Mouse (Mus musculus): ENCODE results near the gene Rapgef4. TPM values are rescaled to one million over a fixed set of nuclear protein-coding genes. Genes with fewer than 3 reads are reported as not detected.

Rapgef4 gene
- total RNA-seq, 2 experiments from 2014 or later: 166 to 168 TPM

- no peak for DNase-seq (ENCODE audit: extremely low spot score in 1 of 2, low spot score in 2 of 2)
- intact Hi-C loops (cut with DNase I): no loop called here
Observed at GRCm38 (mm10) chr2:72094446-72094845, 113.4 kb downstream of the Rapgef4 start.

GRCm38 (mm10) chr2:72095002-72095401 lies 114.0 kb downstream of the Rapgef4 start:
- DNase-seq (ENCODE audit: extremely low spot score in 1 of 2, low spot score in 2 of 2): no peak
- intact Hi-C loops (cut with DNase I): loop anchor here (5.0 kb wide), 1 partner anchor 52 kb away; no protein-coding TSS in a partner anchor

- peak in 1 of 2 experiments; percentile 53 for DNase-seq (ENCODE audit: extremely low spot score in 1 of 2, low spot score in 2 of 2)
- intact Hi-C loops (cut with DNase I): loop anchor here (5.0 kb wide), 1 partner anchor 51 kb away; no protein-coding TSS in a partner anchor
Observed at GRCm38 (mm10) chr2:72096345-72096744, 115.3 kb downstream of the Rapgef4 start.

- intact Hi-C loops (cut with DNase I): loop anchor here (5.0 kb wide), 1 partner anchor 49 kb away; no protein-coding TSS in a partner anchor
Observed at GRCm38 (mm10) chr2:72098366-72098765, 117.3 kb downstream of the Rapgef4 start.

GRCm38 (mm10) chr2:72104604-72105003 lies 123.6 kb downstream of the Rapgef4 start:
- intact Hi-C loops (cut with DNase I): no loop called here
- DNase-seq (ENCODE audit: extremely low spot score in 1 of 2, low spot score in 2 of 2): no peak

More at GRCm38 (mm10) chr2:72098366-72098765, 117.3 kb downstream of the Rapgef4 start:
- no peak for DNase-seq (ENCODE audit: extremely low spot score in 1 of 2, low spot score in 2 of 2)

GRCm38 (mm10) chr2:72107525-72108180 lies 126.6 kb downstream of the Rapgef4 start:
- intact Hi-C loops (cut with DNase I): no loop called here
- DNase-seq (ENCODE audit: extremely low spot score in 1 of 2, low spot score in 2 of 2): no peak

- intact Hi-C loops (cut with DNase I): no loop called here
- no peak for DNase-seq (ENCODE audit: extremely low spot score in 1 of 2, low spot score in 2 of 2)
Observed at GRCm38 (mm10) chr2:72108448-72109312, 127.6 kb downstream of the Rapgef4 start.

GRCm38 (mm10) chr2:72110404-72110803 lies 129.4 kb downstream of the Rapgef4 start:
- intact Hi-C loops (cut with DNase I): no loop called here
- DNase-seq (ENCODE audit: extremely low spot score in 1 of 2, low spot score in 2 of 2): no peak

- intact Hi-C loops (cut with DNase I): no loop called here
- DNase-seq (ENCODE audit: extremely low spot score in 1 of 2, low spot score in 2 of 2): peak in 1 of 2 experiments; percentile 37
Observed at GRCm38 (mm10) chr2:72113716-72114115, 132.7 kb downstream of the Rapgef4 start.

- no peak for DNase-seq (ENCODE audit: extremely low spot score in 1 of 2, low spot score in 2 of 2)
- intact Hi-C loops (cut with DNase I): no loop called here
Observed at GRCm38 (mm10) chr2:72114148-72114559, 133.1 kb downstream of the Rapgef4 start.

GRCm38 (mm10) chr2:72116103-72116502 lies 135.1 kb downstream of the Rapgef4 start:
- DNase-seq (ENCODE audit: extremely low spot score in 1 of 2, low spot score in 2 of 2): no peak
- intact Hi-C loops (cut with DNase I): no loop called here

GRCm38 (mm10) chr2:72116698-72117097 lies 135.7 kb downstream of the Rapgef4 start:
- intact Hi-C loops (cut with DNase I): no loop called here
- no peak for DNase-seq (ENCODE audit: extremely low spot score in 1 of 2, low spot score in 2 of 2)

- peak in 1 of 2 experiments; percentile 76 for DNase-seq (ENCODE audit: extremely low spot score in 1 of 2, low spot score in 2 of 2)
- intact Hi-C loops (cut with DNase I): no loop called here
Observed at GRCm38 (mm10) chr2:72117138-72118011, 136.3 kb downstream of the Rapgef4 start.

- DNase-seq (ENCODE audit: extremely low spot score in 1 of 2, low spot score in 2 of 2): no peak
- intact Hi-C loops (cut with DNase I): no loop called here
Observed at GRCm38 (mm10) chr2:72120211-72120610, 139.2 kb downstream of the Rapgef4 start.

GRCm38 (mm10) chr2:72122410-72123223 lies 141.6 kb downstream of the Rapgef4 start:
- no peak for DNase-seq (ENCODE audit: extremely low spot score in 1 of 2, low spot score in 2 of 2)
- intact Hi-C loops (cut with DNase I): no loop called here

- intact Hi-C loops (cut with DNase I): no loop called here
- DNase-seq (ENCODE audit: extremely low spot score in 1 of 2, low spot score in 2 of 2): no peak
Observed at GRCm38 (mm10) chr2:72123851-72124250, 142.8 kb downstream of the Rapgef4 start.

GRCm38 (mm10) chr2:72125786-72126185 lies 144.7 kb downstream of the Rapgef4 start:
- DNase-seq (ENCODE audit: extremely low spot score in 1 of 2, low spot score in 2 of 2): no peak
- intact Hi-C loops (cut with DNase I): no loop called here

GRCm38 (mm10) chr2:72126411-72126810 lies 145.4 kb downstream of the Rapgef4 start:
- intact Hi-C loops (cut with DNase I): no loop called here
- no peak for DNase-seq (ENCODE audit: extremely low spot score in 1 of 2, low spot score in 2 of 2)

Data from left cerebral cortex, postnatal 10 days (tissue).